Mouse (Mus musculus): ENCODE data around the gene Git2.
A peak's percentile ranks its signal among the peaks of the same experiment; 100 is the strongest.

Gene Git2

GRCm38 (mm10) chr5:114764812-114765735 is 10.2 kb downstream of the Git2 start:
- peak; percentile 76 for DNase-seq (ENCODE audit: low read depth, low spot score)

GRCm38 (mm10) chr5:114761980-114762379 is 13.3 kb downstream of the Git2 start:
- no peak for DNase-seq (ENCODE audit: low read depth, low spot score)

GRCm38 (mm10) chr5:114759536-114760090 is 15.7 kb downstream of the Git2 start:
- no peak for DNase-seq (ENCODE audit: low read depth, low spot score)

GRCm38 (mm10) chr5:114753384-114753783 is 21.9 kb downstream of the Git2 start:
- no peak for DNase-seq (ENCODE audit: low read depth, low spot score)

- DNase-seq (ENCODE audit: low read depth, low spot score) = peak; percentile 51
Observed at GRCm38 (mm10) chr5:114752397-114752796, 22.9 kb downstream of the Git2 start.

GRCm38 (mm10) chr5:114750325-114750724 is 25.0 kb downstream of the Git2 start:
- DNase-seq (ENCODE audit: low read depth, low spot score) = no peak

GRCm38 (mm10) chr5:114747521-114747920 is 27.8 kb downstream of the Git2 start:
- no peak for DNase-seq (ENCODE audit: low read depth, low spot score)

- no peak for DNase-seq (ENCODE audit: low read depth, low spot score)
Observed at GRCm38 (mm10) chr5:114746886-114747285, 28.4 kb downstream of the Git2 start.

GRCm38 (mm10) chr5:114745581-114745980 is 29.7 kb downstream of the Git2 start:
- DNase-seq (ENCODE audit: low read depth, low spot score) = no peak

- no peak for DNase-seq (ENCODE audit: low read depth, low spot score)
Observed at GRCm38 (mm10) chr5:114743697-114744090, 31.6 kb downstream of the Git2 start.

- no peak for DNase-seq (ENCODE audit: low read depth, low spot score)
Observed at GRCm38 (mm10) chr5:114742998-114743696, 32.2 kb downstream of the Git2 start.

GRCm38 (mm10) chr5:114742572-114742971 is 32.7 kb downstream of the Git2 start:
- no peak for DNase-seq (ENCODE audit: low read depth, low spot score)

GRCm38 (mm10) chr5:114740595-114740994 is 34.7 kb downstream of the Git2 start:
- no peak for DNase-seq (ENCODE audit: low read depth, low spot score)

- no peak for DNase-seq (ENCODE audit: low read depth, low spot score)
Observed at GRCm38 (mm10) chr5:114738707-114739241, 36.5 kb downstream of the Git2 start.

- DNase-seq (ENCODE audit: low read depth, low spot score) = no peak
Observed at GRCm38 (mm10) chr5:114737090-114737887, 38.0 kb downstream of the Git2 start.

- DNase-seq (ENCODE audit: low read depth, low spot score) = no peak
Observed at GRCm38 (mm10) chr5:114733606-114734005, 41.7 kb downstream of the Git2 start.

- DNase-seq (ENCODE audit: low read depth, low spot score) = no peak
Observed at GRCm38 (mm10) chr5:114731969-114732368, 43.3 kb downstream of the Git2 start.

- DNase-seq (ENCODE audit: low read depth, low spot score) = no peak
Observed at GRCm38 (mm10) chr5:114731498-114731897, 43.8 kb downstream of the Git2 start.

- no peak for DNase-seq (ENCODE audit: low read depth, low spot score)
Observed at GRCm38 (mm10) chr5:114730129-114730528, 45.2 kb downstream of the Git2 start.

GRCm38 (mm10) chr5:114728160-114728559 is 47.2 kb downstream of the Git2 start:
- peak; percentile 69 for DNase-seq (ENCODE audit: low read depth, low spot score)

- no peak for DNase-seq (ENCODE audit: low read depth, low spot score)
Observed at GRCm38 (mm10) chr5:114722846-114723245, 52.5 kb downstream of the Git2 start.
